Mouse (Mus musculus) heart, embryonic 15.5 days (tissue): ENCODE data around the gene Eva1c. TPM values are rescaled to one million over a fixed set of nuclear protein-coding genes. Genes with fewer than 3 reads are reported as not detected.

ENCODE experiments used
- ATAC-seq: fragments of 200-750 bp; cut with Nextera tagmentation; replicated peaks from 2 replicates; pipeline ENCODE4 v1.8.0; 2017; ENCODE audit warnings: low read depth, moderate TSS enrichment; ENCODE audit not compliant: insufficient number of reproducible peaks, insufficient read depth, low FRiP score
- H3K27ac ChIP-seq: fragments of 300-500 bp; sonication (generic); 2 replicates; pipeline ENCODE4 v1.5.1; 2015; ENCODE audit warnings: mild to moderate bottlenecking, inconsistent platforms
- H3K27me3 ChIP-seq: fragments of 300-500 bp; sonication (generic); 2 replicates; pipeline ENCODE4 v1.6.1; 2015; ENCODE audit warnings: inconsistent platforms
- H3K36me3 ChIP-seq: fragments of 300-500 bp; sonication (generic); 2 replicates; pipeline ENCODE4 v1.6.1; 2015; ENCODE audit warnings: mild to moderate bottlenecking, inconsistent platforms
- H3K4me1 ChIP-seq: fragments of 300-500 bp; sonication (generic); replicated peaks from 2 replicates; pipeline ENCODE4 v1.6.1; 2015; ENCODE audit warnings: inconsistent platforms
- H3K4me2 ChIP-seq: fragments of 300-500 bp; sonication (generic); 2 replicates; pipeline ENCODE4 v1.6.1; 2015; ENCODE audit warnings: inconsistent platforms, mild to moderate bottlenecking, moderate library complexity
- H3K4me3 ChIP-seq: fragments of 300-500 bp; sonication (generic); 2 replicates; pipeline ENCODE4 v1.5.1; 2015; ENCODE audit warnings: mild to moderate bottlenecking, inconsistent platforms
- H3K9ac ChIP-seq: fragments of 300-500 bp; sonication (generic); 2 replicates; pipeline ENCODE4 v1.6.1; 2015; ENCODE audit warnings: mild to moderate bottlenecking, inconsistent platforms
- H3K9me3 ChIP-seq: fragments of 300-500 bp; sonication (generic); replicated peaks from 2 replicates; pipeline ENCODE4 v1.6.1; 2016; ENCODE audit warnings: inconsistent platforms
- WGBS: fragments of 180-500 bp; shearing (Covaris S2); methylation state at CpG from one replicate; pipeline ENCODE4 v1.1.7; 2015; ENCODE audit warnings: mixed read lengths; 5-methylcytosine and 5-hydroxymethylcytosine counted together
- polyA plus RNA-seq: library from polyadenylated mRNA; unstranded; fragments of >200 nt; fragmentation: Nextera tagmentation; extraction: Ambion mirVana; gene quantifications from 2 replicates; pipeline ENCODE4 v1.2.1, GENCODE M21; 2015

Eva1c gene
- polyA plus RNA-seq, 1 experiment from 2014 or later, result 3.2 TPM

DNA sequence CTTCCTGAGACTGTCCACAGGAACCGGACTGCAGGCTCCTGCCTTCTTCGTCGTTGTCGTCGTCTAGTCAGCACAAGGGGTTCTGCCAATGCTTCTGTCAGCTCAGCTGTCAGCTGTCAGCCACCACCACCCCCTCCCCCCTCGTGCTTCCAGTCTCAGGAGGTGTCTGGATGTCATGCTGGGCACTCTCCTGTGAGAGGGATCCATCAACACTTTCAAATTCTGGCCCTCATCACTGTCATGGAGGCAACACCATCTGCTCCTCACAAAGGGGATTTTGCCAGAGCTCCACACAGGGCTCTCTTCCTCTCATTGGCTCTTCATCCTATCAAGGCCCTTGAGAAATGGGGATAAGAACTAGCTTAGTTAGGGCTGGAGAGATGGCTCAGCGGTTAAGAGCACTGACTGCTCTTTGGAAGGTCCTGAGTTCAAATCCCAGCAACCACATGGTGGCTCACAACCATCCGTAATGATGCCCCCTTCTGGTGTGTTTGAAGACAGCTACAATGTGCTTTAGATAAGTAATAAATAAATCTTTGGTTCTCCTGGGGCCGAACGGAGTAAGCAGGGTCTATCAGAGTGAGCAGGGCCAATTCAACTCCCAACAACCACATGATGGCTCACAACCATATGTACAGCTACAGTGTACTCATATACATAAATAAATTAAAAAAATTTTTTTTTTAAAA is 95.1 kb downstream of the Eva1c start:
- peak; percentile 77 for ATAC-seq
- no peak overlapping the region for H3K4me2 ChIP-seq
- 31% methylated on average over 10 of the region's 10 CpGs for WGBS
- 0 out of 2 replicates have a peak, but pooled peaks cover 3% of the 10 kb centered on the region for H3K27me3 ChIP-seq
- H3K36me3 ChIP-seq, result no peaks in the 10 kb centered on the region
- no peak overlapping the region for H3K4me3 ChIP-seq
- H3K4me1 ChIP-seq, result peaks cover 8% of the 10 kb centered on the region
- H3K9me3 ChIP-seq, result no peaks in the 10 kb centered on the region
- no peak overlapping the region for H3K9ac ChIP-seq
- peak overlapping the region; percentile 32; the same call in 1 of the 2 replicates for H3K27ac ChIP-seq

DNA sequence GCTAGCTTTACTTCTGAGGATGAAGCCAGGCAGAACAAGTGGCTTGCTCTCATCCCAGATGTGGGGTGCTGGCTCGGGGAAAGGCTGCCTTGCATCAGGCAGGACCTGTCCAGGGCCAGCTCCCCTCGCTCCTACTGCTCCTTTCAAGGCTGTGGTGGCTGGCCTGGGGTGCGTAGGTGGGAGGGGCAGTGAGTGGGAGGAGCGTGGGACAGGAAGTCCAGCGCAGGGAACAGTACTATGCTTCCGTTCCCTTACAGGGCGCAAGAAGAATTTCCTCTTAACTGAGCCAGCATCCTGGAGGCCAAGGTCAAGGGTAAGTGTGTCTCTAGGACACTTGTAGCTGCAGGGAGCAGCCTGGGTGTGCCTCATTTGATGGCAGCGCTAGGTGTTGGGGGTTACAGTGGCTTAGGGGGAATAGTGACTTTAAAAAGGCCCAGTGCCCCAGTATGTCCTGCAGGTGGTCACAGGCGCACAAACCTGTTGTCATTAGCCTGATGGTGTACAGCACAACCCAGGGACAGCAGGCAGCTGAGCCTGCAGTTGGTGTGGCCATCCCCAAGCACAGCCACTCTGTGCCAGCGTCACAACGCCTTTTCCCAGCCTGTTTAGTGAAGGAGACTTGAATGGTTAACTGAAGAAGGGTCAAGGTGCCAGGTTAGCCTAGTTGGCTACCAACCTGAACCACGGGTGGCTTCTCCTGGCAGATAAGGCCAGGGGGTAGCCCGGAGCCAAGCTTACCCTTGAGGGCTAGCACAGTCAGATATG is 98.3 kb downstream of the Eva1c start:
- Histone ChIP-seq H3K9ac (no peak overlapping the region), H3K4me1 (peaks cover 8% of the 10 kb centered on the region), H3K27ac (0 out of 2 replicates have a peak overlapping the region, but pooled peaks have one; percentile 40), H3K36me3 (peaks cover 11% of the 10 kb centered on the region; the same call in 1 of the 2 replicates), H3K4me3 (no peak overlapping the region), H3K9me3 (no peaks in the 10 kb centered on the region), H3K4me2 (no peak overlapping the region), H3K27me3 (no peaks in the 10 kb centered on the region)
- 76% methylated on average over 13 of the region's 13 CpGs for WGBS
- ATAC-seq, result peak; percentile 45; the same call in 1 of the 2 replicates

DNA sequence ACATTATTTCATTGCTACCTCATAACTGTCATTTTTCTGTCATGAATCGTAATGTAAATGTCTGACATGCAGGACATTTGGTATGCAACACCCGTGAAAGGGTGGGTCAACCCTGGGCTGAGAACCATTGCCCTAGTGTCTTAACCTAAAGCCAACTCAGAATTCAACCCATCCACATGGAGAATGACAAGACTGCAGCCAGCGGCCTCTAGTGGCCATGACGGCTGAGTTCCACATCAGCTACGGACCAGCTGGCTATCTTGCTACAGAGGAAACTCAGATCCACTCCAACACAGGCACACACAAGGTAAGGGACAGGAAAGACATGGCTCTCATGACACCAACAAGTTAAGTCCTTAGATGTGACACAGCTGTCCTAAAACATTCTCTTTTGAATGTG is 98.9 kb downstream of the Eva1c start:
- WGBS, result 23% methylated on average over 5 of the region's 5 CpGs
- 0 out of 2 replicates have a peak, but pooled peaks have one; percentile 15 for ATAC-seq
- Histone ChIP-seq H3K27ac (no peak overlapping the region), H3K4me3 (no peak overlapping the region), H3K4me1 (peaks cover 8% of the 10 kb centered on the region), H3K4me2 (no peak overlapping the region), H3K9me3 (no peaks in the 10 kb centered on the region), H3K9ac (no peak overlapping the region), H3K36me3 (peaks cover 11% of the 10 kb centered on the region; the same call in 1 of the 2 replicates), H3K27me3 (no peaks in the 10 kb centered on the region)

DNA sequence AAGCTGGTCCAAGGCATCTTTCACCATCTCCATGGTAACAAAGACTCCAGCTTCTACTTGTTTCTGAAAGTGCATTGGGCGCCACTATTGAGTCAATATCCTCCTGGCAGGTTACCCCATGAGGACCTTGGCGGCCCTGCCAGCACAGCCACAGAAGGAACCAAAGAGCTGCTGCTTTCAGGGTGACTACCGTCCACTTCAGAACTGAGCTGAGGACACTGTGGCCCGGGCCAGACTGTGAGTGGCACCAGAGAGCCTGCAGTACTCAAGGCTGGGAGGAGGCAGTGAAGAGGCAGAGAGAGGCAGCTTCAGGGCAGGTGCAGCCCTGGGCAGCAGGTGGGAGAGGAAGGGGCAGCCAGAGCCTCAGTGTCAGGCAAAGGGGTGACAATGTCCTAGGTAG is 100.9 kb downstream of the Eva1c start:
- no peak overlapping the region for H3K9ac ChIP-seq
- 0 out of 2 replicates have a peak, but pooled peaks cover 2% of the 10 kb centered on the region for H3K4me1 ChIP-seq
- WGBS, result 88% methylated on average over 4 of the region's 4 CpGs
- H3K27ac ChIP-seq, result no peak overlapping the region
- H3K9me3 ChIP-seq, result no peaks in the 10 kb centered on the region
- no peak overlapping the region for H3K4me2 ChIP-seq
- H3K36me3 ChIP-seq, result peaks cover 11% of the 10 kb centered on the region; the same call in 1 of the 2 replicates
- H3K4me3 ChIP-seq, result no peak overlapping the region
- no peak for ATAC-seq
- no peaks in the 10 kb centered on the region for H3K27me3 ChIP-seq

DNA sequence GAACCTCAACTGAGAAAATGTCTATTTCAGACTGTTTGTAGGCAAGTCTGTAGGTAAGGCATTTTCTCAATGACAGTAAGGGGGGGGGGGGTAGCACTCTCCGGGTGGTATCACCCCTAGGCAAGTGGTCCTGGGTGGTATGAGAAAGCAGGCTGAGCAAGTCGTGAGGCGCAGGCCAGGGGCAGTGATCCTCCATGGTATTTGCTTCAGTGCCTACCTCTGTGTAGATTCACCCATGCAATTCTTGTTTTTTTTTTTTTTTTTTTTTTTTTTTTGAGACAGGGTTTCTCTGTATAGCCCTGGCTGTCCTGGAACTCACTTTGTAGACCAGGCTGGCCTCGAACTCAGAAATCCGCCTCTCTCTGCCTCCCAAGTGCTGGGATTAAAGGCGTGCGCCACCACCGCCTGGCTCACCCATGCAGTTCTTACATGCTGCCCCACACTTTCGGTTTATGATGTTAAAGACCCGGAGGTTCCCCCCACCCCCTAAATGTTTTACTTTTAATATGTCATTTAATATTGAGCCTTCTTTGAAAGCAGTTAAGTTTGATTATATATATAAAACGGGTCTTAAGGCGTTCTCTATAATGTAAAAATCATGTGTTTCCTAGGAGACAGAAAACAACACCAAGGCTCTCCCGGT is 107.1 kb downstream of the Eva1c start:
- Histone ChIP-seq H3K4me3 (peak overlapping the region; percentile 92), H3K36me3 (peaks cover 14% of the 10 kb centered on the region; the same call in 1 of the 2 replicates), H3K27me3 (no peaks in the 10 kb centered on the region), H3K4me1 (peaks cover 5% of the 10 kb centered on the region; the same call in 1 of the 2 replicates), H3K9ac (peak overlapping the region; percentile 81), H3K4me2 (peak overlapping the region; percentile 92), H3K27ac (peak overlapping the region; percentile 90), H3K9me3 (no peaks in the 10 kb centered on the region)
- ATAC-seq, result no peak
- 23% methylated on average over 13 of the region's 13 CpGs for WGBS

DNA sequence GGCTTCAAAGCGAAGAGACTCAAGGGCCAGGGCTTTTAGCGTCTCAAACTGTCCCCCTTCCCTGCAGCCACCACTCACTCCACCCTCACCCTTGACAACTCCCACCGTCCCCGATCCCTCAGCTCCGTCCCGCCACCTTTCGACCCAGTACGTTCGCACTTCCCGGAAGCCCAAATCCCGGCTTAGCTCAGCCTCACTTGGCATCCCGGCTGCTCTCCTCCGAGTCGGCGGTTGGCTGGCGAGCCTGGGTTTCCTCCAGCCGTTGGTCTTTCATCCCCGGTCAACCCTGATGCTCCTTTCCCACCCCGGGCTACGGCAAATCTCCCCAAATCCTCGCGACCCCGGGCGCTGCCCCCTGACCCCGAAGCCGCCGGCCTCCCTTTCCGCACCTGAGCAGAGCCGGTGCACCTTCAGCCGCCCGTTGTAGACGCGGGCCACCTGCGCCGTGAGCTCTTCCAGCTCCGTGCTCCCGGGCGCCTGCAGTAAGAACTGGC is 107.7 kb downstream of the Eva1c start:
- Histone ChIP-seq H3K27me3 (no peaks in the 10 kb centered on the region), H3K27ac (peak overlapping the region; percentile 90), H3K4me3 (peak overlapping the region; percentile 92), H3K9ac (peak overlapping the region; percentile 81), H3K9me3 (no peaks in the 10 kb centered on the region), H3K36me3 (peaks cover 12% of the 10 kb centered on the region; the same call in 1 of the 2 replicates), H3K4me1 (peaks cover 5% of the 10 kb centered on the region; the same call in 1 of the 2 replicates), H3K4me2 (peak overlapping the region; percentile 92)
- under 1% methylated on average over 38 of the region's 38 CpGs for WGBS
- ATAC-seq, result peak; percentile 47

DNA sequence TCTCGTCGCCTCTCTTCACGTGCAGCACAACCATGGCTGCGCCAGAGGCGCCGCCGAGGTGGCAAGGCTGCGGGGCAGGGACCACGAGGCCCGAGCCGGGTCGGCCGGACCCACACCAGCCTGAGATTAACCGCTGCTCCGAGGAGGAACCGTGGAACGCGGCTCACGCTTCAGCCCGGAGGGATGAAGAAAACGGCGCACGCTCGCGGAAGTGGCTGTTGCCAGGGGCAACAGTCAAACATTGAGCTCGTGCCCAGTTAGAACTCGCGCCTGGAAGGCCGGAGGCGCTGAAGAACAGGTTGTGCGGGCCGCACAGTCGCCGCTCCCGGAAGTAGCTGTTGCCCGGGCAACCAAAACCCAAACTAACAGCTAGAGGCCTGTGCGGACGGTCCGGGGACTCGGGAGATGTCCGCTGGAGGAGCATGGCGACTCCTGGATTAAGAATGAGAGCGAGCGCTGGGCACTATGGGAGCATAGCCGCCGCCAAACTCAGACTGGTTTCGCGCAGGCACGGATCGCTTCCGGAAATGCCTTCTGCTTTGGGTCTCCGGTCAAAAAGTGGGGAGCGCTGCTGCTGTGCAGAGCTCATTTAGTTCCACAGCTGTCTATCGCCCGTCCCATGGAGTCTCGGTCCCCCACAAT is 108.3 kb downstream of the Eva1c start, which contains the start of gene Cfap298:
Cfap298 (minus strand) TSS at position 428 of the 642 bp plus-strand sequence.
- H3K9ac ChIP-seq, result peak within 1 kb of the TSS; percentile 81
- no peaks in the 10 kb centered on the region for H3K9me3 ChIP-seq
- peaks cover 8% of the 10 kb centered on the region; the same call in 1 of the 2 replicates for H3K36me3 ChIP-seq
- ATAC-seq, result peak; percentile 95
- peak within 1 kb of the TSS; percentile 92 for H3K4me2 ChIP-seq
- no peaks in the 10 kb centered on the region for H3K27me3 ChIP-seq
- under 1% methylated on average over 56 of the region's 56 CpGs for WGBS
- peak within 1 kb of the TSS; percentile 92 for H3K4me3 ChIP-seq
- peak within 1 kb of the TSS; percentile 90 for H3K27ac ChIP-seq
- peaks cover 5% of the 10 kb centered on the region; the same call in 1 of the 2 replicates for H3K4me1 ChIP-seq

DNA sequence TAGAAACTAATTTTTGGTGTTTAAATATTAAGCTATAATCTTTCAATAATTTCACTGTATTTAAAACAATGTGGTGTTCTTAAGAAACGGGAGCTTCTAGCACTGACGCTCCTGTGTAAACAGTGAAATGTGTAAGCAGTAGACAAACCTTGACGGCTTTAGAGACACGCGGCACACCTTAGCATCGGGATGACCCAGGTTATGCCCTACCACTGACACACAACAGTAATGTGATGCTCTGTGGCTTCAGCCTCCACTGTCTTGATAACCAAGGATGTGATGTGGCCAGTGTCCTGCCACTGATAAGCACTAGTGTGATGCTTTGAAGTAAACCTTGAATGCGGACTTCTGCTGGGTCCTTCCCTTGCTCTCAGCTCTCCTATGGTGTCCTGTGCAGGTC is 114.7 kb downstream of the Eva1c start:
- no peak overlapping the region for H3K4me3 ChIP-seq
- no peak overlapping the region for H3K4me2 ChIP-seq
- H3K9ac ChIP-seq, result no peak overlapping the region
- H3K9me3 ChIP-seq, result no peaks in the 10 kb centered on the region
- H3K4me1 ChIP-seq, result no peaks in the 10 kb centered on the region
- ATAC-seq, result no peak
- no peaks in the 10 kb centered on the region for H3K27me3 ChIP-seq
- H3K36me3 ChIP-seq, result peaks cover 23% of the 10 kb centered on the region
- H3K27ac ChIP-seq, result no peak overlapping the region
- WGBS, result 85% methylated on average over 7 of the region's 7 CpGs

DNA sequence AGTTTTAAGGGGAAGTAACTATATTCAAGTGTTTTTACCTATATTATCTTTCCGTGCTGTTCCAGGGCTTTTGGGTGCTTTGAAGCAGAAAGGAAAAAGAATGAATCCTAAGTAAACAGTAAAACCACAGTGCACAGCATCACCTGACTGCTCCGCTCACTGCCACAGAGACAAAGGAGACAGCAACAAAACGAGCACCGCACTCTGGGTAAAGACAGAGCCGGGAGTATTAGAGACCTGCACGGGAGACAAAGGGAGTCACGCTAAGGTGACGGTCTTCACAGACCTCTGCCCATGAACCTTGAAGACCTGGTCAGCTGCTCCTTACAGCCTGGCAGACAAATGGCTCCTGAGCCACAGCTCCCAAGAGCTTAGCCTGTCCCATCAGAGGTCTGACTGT is 120.5 kb downstream of the Eva1c start:
- ATAC-seq, result no peak
- Histone ChIP-seq H3K9ac (no peak overlapping the region), H3K36me3 (peaks cover 18% of the 10 kb centered on the region), H3K9me3 (no peaks in the 10 kb centered on the region), H3K27ac (no peak overlapping the region), H3K27me3 (no peaks in the 10 kb centered on the region), H3K4me1 (no peaks in the 10 kb centered on the region), H3K4me3 (no peak overlapping the region), H3K4me2 (no peak overlapping the region)
- 91% methylated on average over 8 of the region's 8 CpGs for WGBS

DNA sequence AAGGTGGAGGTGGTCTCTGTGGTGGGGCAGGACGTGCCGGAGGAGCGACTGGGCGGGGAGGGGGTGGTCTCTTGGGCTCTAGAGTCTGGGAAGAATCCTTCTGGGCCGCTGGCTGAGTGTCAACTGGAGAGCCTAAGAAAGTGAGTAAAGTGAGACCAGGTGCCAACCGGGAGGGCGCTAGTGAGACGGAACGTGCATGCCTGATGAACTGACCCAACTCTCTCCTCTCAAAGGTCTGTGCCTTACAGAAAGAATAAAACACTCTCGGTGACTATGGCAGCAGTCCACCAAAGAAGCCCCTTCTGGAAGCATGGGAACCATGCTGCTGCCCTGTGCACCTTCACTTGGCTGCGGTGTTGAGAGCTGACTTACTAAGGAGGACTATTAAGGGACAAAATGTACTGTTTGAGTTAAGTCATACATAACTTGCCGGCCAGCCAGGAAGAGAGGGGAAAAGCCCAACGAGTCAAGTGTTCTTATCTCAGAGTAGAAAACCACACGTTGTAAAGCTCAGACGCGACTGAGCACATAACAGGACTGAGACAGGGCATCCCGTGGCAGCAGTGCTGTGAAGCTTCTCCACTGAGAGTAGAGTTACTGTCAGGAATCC is 123.9 kb downstream of the Eva1c start:
- Histone ChIP-seq H3K9ac (no peak overlapping the region), H3K27me3 (no peaks in the 10 kb centered on the region), H3K4me2 (no peak overlapping the region), H3K4me1 (no peaks in the 10 kb centered on the region), H3K36me3 (0 out of 2 replicates have a peak, but pooled peaks cover 4% of the 10 kb centered on the region), H3K9me3 (no peaks in the 10 kb centered on the region), H3K27ac (no peak overlapping the region), H3K4me3 (no peak overlapping the region)
- WGBS, result 48% methylated on average over 17 of the region's 17 CpGs
- ATAC-seq, result no peak
